Mouse (Mus musculus) mouse embryonic stem cell (cell line): Measurements from ENCODE around the gene Gmds.

Source experiments
- in situ Hi-C, 2 experiments: fragments of 300-500 bp; cut with MboI; formaldehyde crosslinking; loops; 1 replicate in 1 of 2; 3 replicates in 1 of 2; pipeline ENCODE4 v1.14.3; 2019 to 2020; ENCODE audit warnings: low sequenced_read_pairs in 2 of 2, low pct_unique_long_range_greater_than_20kb in 1 of 2, mixed read lengths in 1 of 2; ENCODE audit not compliant: unreplicated experiment in 1 of 2

Gene Gmds

GRCm38 (mm10) chr13:32338513-32339365, at the start of gene Gmds:
Gene Gmds (minus strand): TSS chr13:32338740.
- in situ Hi-C loops = no loop called here

DNA sequence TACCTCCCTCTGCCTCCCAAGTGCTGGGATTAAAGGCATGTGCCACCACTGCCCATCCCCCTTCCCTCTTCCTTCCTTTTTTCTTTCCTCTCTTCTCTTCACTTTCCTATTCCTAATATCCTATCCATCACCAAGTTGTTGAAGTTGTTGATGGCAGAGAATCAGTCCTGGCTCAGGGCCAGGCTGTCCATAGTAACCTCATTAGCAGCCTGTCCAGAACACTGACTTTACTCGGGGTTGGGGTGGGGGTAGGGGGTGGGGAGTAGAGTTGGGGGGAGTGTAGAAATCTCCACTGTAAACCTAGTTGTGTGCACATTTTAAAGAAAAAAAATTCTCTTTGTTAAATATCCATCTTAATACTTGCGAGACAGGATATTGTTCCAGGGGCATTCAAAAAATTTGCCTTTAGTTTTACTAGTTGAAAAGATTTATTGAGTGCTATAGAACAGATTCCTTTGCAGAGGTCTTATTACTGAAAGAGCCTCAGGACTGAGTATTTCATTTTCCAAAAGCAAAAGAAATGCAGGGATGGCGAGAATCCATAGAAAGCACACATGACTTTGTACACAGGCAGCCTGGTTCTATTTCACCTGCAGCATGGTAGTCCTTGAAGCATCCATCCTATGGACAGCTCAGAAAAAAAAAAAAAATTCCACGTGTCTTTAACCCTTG, 47.0 kb upstream of the Gmds start:
- in situ Hi-C loops = no loop called here

- in situ Hi-C loops = no loop called here
Measured at GRCm38 (mm10) chr13:32382227-32383010, 43.9 kb upstream of the Gmds start.

DNA sequence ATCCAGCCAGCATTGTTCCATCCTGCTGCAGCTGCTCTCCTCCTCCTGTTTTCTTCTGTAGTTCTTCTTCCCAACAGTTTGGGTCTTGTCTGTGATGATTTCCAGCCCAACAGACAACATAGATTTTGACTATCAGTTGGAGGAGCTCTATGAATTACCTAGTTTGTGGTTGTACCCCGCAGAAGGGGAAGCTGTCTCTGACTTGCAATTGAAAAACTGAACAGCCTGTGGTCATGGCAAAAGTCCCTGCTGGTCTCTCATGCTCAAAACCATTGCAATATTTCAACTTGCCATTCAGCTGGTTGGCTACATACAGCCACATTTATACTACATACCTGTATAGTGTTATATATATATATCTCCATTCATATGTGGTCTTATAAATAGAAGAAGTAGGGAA, 40.1 kb upstream of the Gmds start:
- in situ Hi-C loops = no loop called here

DNA sequence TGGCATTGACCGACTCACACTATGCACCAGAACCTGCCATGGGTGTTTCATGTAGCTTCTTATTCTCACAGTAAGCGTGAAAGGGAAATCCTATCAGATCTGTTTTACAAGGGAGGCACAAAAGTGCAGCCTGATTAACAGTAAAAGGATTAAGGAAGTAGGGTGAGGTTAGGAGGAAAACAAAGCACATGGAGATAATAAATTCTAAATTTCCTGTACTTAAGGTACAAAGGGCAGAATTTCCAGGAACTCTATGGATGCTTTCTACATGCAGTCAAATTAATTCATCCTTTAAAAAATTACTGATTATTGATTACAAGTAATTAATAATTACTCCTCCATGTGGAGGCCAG, 34.0 kb upstream of the Gmds start:
- in situ Hi-C loops = no loop called here

DNA sequence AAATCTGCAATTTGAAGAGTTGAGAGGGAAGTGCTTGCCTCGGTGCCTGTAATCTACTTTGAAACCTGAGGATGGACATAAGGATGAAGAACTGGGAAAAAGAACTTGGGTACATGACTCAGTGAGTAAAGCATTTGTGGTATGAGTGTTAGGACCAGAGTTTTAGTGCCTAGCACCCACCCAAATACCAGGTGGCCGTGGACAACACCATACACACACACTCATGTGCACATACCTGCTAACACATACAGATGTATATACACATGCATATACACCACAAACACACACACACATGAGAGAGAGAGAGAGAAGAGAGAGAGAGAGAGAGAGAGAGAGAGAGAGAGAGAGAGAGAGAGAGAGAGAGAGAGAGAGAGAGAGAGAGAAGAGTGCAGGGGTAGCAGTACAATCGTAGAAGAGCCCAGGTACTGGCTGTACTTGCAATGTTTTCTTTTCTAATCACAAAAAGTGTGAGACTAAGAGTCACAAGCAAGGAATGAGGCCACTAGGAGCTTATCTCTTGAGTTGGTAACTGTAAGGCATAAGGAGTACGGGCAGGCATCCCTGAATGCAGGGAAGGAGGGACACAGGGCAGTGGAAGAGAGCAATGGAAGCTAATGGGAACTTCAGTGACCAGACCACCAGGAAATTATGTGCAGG, 33.5 kb upstream of the Gmds start:
- in situ Hi-C loops = no loop called here

DNA sequence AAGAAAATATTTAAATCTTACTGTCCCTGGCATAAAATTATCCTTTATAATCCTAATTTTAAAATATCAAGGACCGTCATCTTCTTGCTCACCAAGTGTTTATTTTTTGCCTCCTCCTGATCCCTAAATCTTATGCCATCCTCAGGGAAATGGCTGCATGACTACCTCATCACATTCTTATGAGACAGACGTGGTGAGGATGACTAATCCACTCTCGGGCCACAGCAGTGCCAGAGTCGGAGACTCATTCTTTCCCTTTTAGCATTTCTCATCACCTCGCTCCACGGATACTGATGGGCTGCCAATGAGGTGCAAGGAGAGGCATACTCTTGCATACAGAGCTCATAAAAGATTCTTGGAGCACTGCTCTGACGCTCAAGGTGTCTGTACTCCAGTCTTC, 32.2 kb upstream of the Gmds start:
- in situ Hi-C loops = no loop called here

DNA sequence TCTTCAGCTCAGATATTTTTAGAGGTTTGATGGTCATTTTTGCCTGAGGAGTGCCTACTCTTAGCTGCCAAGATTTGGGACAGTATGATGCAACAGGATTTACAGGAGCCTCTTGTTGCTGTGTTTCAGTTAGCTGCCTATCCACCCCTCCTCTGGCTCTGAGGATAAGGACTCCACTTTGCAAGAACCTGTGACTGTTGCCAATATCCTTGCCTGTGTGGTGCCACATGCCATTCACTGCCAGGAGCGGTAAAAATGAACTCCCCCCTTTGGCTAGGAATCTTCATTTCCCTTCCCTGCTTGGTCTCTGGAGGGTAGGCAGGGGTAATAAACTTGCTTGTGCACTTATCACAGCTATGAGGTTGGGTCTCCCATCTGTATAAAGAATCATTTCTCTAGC, 31.6 kb upstream of the Gmds start:
- in situ Hi-C loops = no loop called here

- in situ Hi-C loops = no loop called here
Measured at GRCm38 (mm10) chr13:32337735-32338512, 616 bp downstream of the Gmds start.

DNA sequence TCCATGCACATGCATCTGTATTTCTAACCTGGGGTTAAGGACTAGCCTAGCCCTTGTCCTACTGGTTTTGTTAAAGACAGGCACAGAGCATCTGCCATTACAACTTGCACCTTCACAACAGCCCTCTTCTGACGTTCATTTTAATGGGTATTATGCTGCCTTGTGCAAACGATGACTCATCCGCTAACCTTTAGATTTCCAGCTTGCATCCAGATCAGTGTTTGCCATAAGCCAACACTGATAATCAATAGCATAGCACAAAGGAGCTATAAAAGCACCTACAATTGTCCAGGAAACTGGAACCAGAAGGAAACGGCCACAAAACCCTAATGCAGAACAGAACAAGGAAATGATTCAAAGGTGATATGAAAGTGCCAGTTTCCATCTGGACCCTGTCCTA, 20.2 kb downstream of the Gmds start:
- in situ Hi-C loops = no loop called here

DNA sequence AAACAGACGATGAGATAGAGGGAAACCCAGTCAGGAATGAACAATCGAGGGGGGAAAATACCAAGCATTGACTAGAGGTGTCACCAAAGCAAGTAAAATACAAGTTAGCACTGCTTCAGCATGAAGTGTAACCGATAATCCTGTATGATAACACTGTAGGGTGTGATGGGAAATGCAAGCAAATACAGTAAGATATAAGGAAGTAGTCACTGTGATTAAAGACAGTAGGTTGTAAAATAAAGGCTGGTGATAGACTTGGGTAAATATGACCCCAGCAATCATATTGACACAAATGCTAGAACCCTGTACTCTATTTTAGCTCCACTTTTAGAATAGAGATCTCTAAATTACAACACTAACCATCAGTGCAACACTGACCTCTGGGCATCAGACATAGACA, 21.2 kb downstream of the Gmds start:
- in situ Hi-C loops = no loop called here

DNA sequence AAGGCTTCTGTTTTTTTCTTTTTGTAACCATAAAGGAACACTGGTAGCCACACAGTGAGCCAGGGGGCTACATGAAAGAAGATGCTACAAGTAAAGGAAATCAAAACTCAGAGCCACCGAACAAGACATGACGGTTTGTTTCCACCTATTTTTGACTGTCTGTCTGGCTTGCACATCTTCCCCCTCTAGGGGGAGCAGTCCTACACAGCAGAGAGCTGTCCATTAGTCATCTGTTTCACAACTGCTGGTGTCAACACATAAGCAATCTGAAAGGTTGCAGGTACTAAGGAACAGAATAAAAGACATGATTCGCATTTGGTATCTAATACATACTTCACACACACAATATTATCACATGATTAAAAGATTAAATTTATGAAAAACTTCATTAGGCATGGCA, 25.9 kb downstream of the Gmds start:
- in situ Hi-C loops = no loop called here

- in situ Hi-C loops = no loop called here
Measured at GRCm38 (mm10) chr13:32311476-32311875, 27.1 kb downstream of the Gmds start.

GRCm38 (mm10) chr13:32298456-32298855, 40.1 kb downstream of the Gmds start:
- in situ Hi-C loops = no loop called here

GRCm38 (mm10) chr13:32297398-32297797, 41.1 kb downstream of the Gmds start:
- in situ Hi-C loops = no loop called here

DNA sequence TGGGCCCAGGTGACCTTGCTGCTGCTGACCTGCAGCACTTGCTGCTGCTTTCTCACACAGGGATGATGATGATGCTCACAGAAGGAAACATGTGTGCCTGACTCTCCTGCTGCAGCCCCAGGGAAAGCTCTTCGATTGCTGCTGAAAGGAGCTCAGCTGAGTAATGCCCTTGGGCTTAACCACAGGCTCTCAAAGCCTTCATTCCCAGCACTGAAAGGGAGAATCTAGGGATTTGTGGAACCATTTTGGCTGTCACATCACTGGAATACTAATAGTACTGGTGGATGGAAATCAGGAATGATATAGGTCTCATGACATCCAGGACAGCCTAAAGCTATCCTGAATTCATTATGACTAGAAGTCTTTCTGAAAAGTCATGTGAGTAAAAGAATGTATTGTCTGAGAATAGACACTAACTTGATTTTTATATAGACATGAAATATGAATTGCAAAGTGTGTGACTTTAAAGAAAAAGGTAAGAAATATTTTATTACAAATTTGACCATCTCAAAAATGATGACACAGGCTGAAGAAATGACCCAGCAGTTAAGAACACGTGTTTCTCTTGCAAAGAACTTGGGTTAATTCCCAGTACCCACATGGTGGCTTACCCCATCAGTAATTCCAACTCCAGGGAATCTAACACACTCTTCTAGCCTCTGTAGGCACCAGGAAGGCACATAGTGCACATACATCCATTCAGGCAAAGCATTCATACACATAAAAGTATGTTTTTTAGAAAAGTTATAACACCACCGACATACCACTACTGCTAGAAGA, 43.9 kb downstream of the Gmds start:
- in situ Hi-C loops = no loop called here

DNA sequence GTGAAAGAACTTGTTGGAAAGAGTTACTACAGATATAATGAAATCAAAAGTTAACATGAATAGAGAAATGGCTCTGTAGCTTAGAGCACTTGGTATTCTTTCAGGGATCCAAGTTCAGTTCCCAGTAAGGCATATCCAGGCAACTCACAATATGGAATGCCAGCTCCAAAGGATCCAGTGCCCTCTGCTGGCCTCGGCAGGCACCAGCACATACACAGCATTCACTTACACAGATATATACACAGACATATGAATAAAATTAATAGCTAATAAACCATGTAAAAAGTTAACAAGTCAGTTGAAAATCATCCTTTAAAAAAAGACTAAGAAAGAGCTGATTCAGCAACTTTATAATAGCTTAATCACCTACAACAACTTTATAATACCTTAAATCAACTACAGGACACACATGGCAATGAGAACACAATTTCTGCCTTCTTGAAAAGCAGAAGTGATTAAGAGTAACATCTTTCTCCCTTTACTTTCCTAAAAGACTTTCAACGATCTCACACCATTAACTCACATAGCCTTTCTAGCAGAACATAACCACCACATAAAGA, 65.5 kb downstream of the Gmds start:
- in situ Hi-C loops = loop anchor here in 1 of 2 experiments (25.0 kb wide), 1 partner anchor 486 kb away; no protein-coding TSS in a partner anchor
